Mouse (Mus musculus): ENCODE results near the gene Ttc7. TPM values are rescaled to one million over a fixed set of nuclear protein-coding genes. Genes with fewer than 3 reads are reported as not detected.

The Ttc7 gene
- 2.9 and 3.7 TPM in 2 replicates for polyA plus RNA-seq (2012; rRNA removed)

DNA sequence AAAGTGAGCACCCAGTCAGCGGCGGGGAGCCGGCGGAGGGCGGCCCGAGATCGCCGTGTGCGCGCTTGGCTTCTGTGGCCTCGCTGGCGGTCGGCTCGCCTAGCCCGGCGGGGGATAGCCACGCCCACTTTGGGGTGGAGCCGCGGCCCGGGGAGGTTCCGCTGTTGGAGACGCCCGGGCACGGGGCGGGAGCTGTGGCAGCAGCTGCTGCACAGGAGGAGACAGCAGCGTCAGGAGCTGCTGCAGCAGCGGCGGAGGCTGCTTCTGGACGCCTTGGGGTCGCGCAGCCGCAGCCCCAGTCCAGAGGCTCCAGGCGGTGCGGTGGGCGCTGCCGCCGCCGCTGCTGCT, at the start of gene Ttc7:
Gene Ttc7 (plus strand): TSS at position 181 of the 348 bp plus-strand sequence.

DNA sequence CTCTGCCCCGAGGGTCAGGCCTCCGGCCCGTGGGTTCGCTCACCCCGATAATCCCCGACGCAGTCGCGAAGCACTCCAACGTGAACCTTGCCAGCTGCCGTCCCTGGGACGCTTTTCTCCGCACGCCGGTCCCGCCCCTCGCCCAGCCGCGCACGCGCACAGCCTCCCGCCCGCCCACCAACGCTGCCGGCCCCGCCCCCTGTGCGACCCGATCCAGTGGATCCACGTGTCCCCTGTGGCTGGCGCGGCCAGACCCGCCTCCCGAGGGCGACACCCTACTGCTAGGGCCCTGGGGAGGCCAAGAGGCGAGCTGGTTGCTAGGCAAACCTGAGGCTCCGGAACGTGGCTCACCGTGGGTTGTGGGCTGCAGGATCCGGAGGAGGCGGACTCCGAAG, 16.9 kb upstream of the Ttc7 start, which contains the start of gene Mcfd2:
Gene Mcfd2 (minus strand): TSS at position 144 of the 395 bp plus-strand sequence.

DNA sequence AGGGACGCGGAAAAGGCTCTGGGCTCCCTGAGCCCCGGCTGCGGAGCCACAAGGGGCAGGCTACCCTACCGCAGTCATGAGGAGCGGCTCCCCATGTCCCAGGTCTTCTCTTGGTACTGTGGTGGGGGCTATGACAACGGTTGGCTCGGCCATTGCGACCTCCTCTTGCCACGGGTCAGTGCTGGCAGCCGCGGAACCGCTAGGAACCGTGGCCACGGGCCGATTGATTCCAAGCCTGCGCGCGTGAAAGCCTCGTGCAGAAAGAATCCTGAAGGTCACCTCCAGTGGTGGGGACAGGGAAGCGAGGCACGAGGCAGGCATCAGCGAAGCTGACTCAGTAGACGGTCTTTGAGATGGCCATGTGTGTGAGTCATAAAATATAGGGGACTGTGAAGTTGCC, 144.8 kb downstream of the Ttc7 start, which contains the start of gene Stpg4:
Gene Stpg4 (minus strand): TSS at position 231 of the 400 bp plus-strand sequence.

Other genes starting within 250 kb of the Ttc7 start
- gene Socs5, start 175.2 kb upstream of the Ttc7 start, polyA plus RNA-seq (2012; rRNA removed), result 11.3 and 15.8 TPM in 2 replicates
- 33.5 and 56.3 TPM in 2 replicates for gene Mcfd2, start 17.0 kb upstream of the Ttc7 start, polyA plus RNA-seq (2012; rRNA removed)
- gene Stpg4, start 144.9 kb downstream of the Ttc7 start, polyA plus RNA-seq (2012; rRNA removed), result 0.10 TPM in 1 of 2 replicates, not detected in the other
- gene Calm2, start 164.0 kb downstream of the Ttc7 start, polyA plus RNA-seq (2012; rRNA removed), result 942 and 969 TPM in 2 replicates

Data from central nervous system, embryonic 11.5 days (tissue).